Mouse (Mus musculus): Measurements from ENCODE around the gene Gm13030. TPM values are rescaled to one million over a fixed set of nuclear protein-coding genes. Genes with fewer than 3 reads are reported as not detected.

The Gm13030 gene
- polyA plus RNA-seq, 1 experiment: not detected

- no peak overlapping the region for H3K4me3 ChIP-seq
- no peaks in the 10 kb centered on the region for H3K36me3 ChIP-seq (ENCODE audit: control insufficient read depth, insufficient read depth)
- H3K79me2 ChIP-seq (ENCODE audit: control insufficient read depth, insufficient read depth): no peaks in the 10 kb centered on the region
- H3ac ChIP-seq (ENCODE audit: control insufficient read depth, insufficient read length): no peak overlapping the region
- TF ChIP-seq POLR2AphosphoS2 (IDR thresholded peaks at IDR 0.05; ENCODE audit: insufficient read length, low read depth) (no peak), USF1 (IDR thresholded peaks at IDR 0.05; ENCODE audit: low read depth) (no peak), REST (IDR thresholded peaks at IDR 0.05; ENCODE audit: insufficient read depth, insufficient read length) (no peak), CEBPB (IDR thresholded peaks at IDR 0.05; ENCODE audit: insufficient read depth, poor library complexity, severe bottlenecking) (no peak), TCF3 (IDR thresholded peaks at IDR 0.05; ENCODE audit: insufficient read length, low read depth) (no peak), MAX (IDR thresholded peaks at IDR 0.05; ENCODE audit: low read depth) (no peak), MYOD1 (IDR thresholded peaks at IDR 0.05; ENCODE audit: control insufficient read depth in 1 of 3, insufficient read length in 2 of 3, low read depth in 2 of 3) (no peak), SRF (IDR thresholded peaks at IDR 0.05; ENCODE audit: control insufficient read depth, insufficient read length, low read depth) (no peak)
- no peaks in the 10 kb centered on the region for H3K27me3 ChIP-seq (ENCODE audit: control insufficient read depth, insufficient read depth, insufficient read length)
- H3K4me2 ChIP-seq (ENCODE audit: low read depth): no peak overlapping the region
These were observed 17.3 kb downstream of the Gm13030 start for GRCm38 (mm10) chr4:138856491-138856890.

- H3K79me2 ChIP-seq (ENCODE audit: control insufficient read depth, insufficient read depth): no peaks in the 10 kb centered on the region
- H3K27me3 ChIP-seq (ENCODE audit: control insufficient read depth, insufficient read depth, insufficient read length): no peaks in the 10 kb centered on the region
- TF ChIP-seq REST (IDR thresholded peaks at IDR 0.05; ENCODE audit: insufficient read depth, insufficient read length) (no peak), MYOD1 (IDR thresholded peaks at IDR 0.05; ENCODE audit: control insufficient read depth in 1 of 3, insufficient read length in 2 of 3, low read depth in 2 of 3) (no peak), MYOG (IDR thresholded peaks at IDR 0.05; ENCODE audit: control insufficient read depth in 1 of 3, insufficient read depth in 1 of 3, insufficient read length in 2 of 3, low read depth in 2 of 3) (no peak), USF1 (IDR thresholded peaks at IDR 0.05; ENCODE audit: low read depth) (no peak)
These were observed 18.6 kb downstream of the Gm13030 start for GRCm38 (mm10) chr4:138855092-138855632.

GRCm38 (mm10) chr4:138852961-138853360 is 20.8 kb downstream of the Gm13030 start:
- H3K4me2 ChIP-seq (ENCODE audit: low read depth): no peak overlapping the region
- H3K79me2 ChIP-seq (ENCODE audit: control insufficient read depth, insufficient read depth): no peaks in the 10 kb centered on the region
- no peak overlapping the region for H3ac ChIP-seq (ENCODE audit: control insufficient read depth, insufficient read length)
- H3K36me3 ChIP-seq (ENCODE audit: control insufficient read depth, insufficient read depth): no peaks in the 10 kb centered on the region
- peaks cover 4% of the 10 kb centered on the region for H3K27me3 ChIP-seq (ENCODE audit: control insufficient read depth, insufficient read depth, insufficient read length)
- no peak overlapping the region for H3K4me3 ChIP-seq
- no peak for TF ChIP-seq TCF12 (IDR thresholded peaks at IDR 0.05; ENCODE audit: insufficient read depth, poor library complexity, severe bottlenecking)
- TF ChIP-seq REST (IDR thresholded peaks at IDR 0.05; ENCODE audit: insufficient read depth, insufficient read length): no peak
- no peak for TF ChIP-seq MYOG (IDR thresholded peaks at IDR 0.05; ENCODE audit: control insufficient read depth in 1 of 3, insufficient read depth in 1 of 3, insufficient read length in 2 of 3, low read depth in 2 of 3)
- TF ChIP-seq POLR2AphosphoS2 (IDR thresholded peaks at IDR 0.05; ENCODE audit: insufficient read length, low read depth): no peak
- TF ChIP-seq CEBPB (IDR thresholded peaks at IDR 0.05; ENCODE audit: insufficient read depth, poor library complexity, severe bottlenecking): no peak
- TF ChIP-seq MYOD1 (IDR thresholded peaks at IDR 0.05; ENCODE audit: control insufficient read depth in 1 of 3, insufficient read length in 2 of 3, low read depth in 2 of 3): no peak
- TF ChIP-seq MAX (IDR thresholded peaks at IDR 0.05; ENCODE audit: low read depth): no peak
- TF ChIP-seq POLR2A (IDR thresholded peaks at IDR 0.05; ENCODE audit: insufficient read length, low read depth): no peak
- TF ChIP-seq E2F4 (IDR thresholded peaks at IDR 0.05; ENCODE audit: insufficient read depth): no peak
- TF ChIP-seq TCF3 (IDR thresholded peaks at IDR 0.05; ENCODE audit: insufficient read length, low read depth): no peak
- no peak for TF ChIP-seq USF1 (IDR thresholded peaks at IDR 0.05; ENCODE audit: low read depth)
- TF ChIP-seq SRF (IDR thresholded peaks at IDR 0.05; ENCODE audit: control insufficient read depth, insufficient read length, low read depth): no peak

More at GRCm38 (mm10) chr4:138855092-138855632, 18.6 kb downstream of the Gm13030 start:
- Histone ChIP-seq H3K36me3 (ENCODE audit: control insufficient read depth, insufficient read depth) (no peaks in the 10 kb centered on the region), H3ac (ENCODE audit: control insufficient read depth, insufficient read length) (no peak overlapping the region), H3K4me2 (ENCODE audit: low read depth) (no peak overlapping the region), H3K4me3 (no peak overlapping the region)

- Histone ChIP-seq H3K79me2 (ENCODE audit: control insufficient read depth, insufficient read depth) (no peaks in the 10 kb centered on the region), H3K36me3 (ENCODE audit: control insufficient read depth, insufficient read depth) (no peaks in the 10 kb centered on the region), H3ac (ENCODE audit: control insufficient read depth, insufficient read length) (no peak overlapping the region), H3K27me3 (ENCODE audit: control insufficient read depth, insufficient read depth, insufficient read length) (peaks cover 4% of the 10 kb centered on the region), H3K4me3 (no peak overlapping the region), H3K4me2 (ENCODE audit: low read depth) (no peak overlapping the region)
- TF ChIP-seq E2F4 (IDR thresholded peaks at IDR 0.05; ENCODE audit: insufficient read depth): no peak
- no peak for TF ChIP-seq TCF3 (IDR thresholded peaks at IDR 0.05; ENCODE audit: insufficient read length, low read depth)
- TF ChIP-seq SRF (IDR thresholded peaks at IDR 0.05; ENCODE audit: control insufficient read depth, insufficient read length, low read depth): no peak
- TF ChIP-seq USF1 (IDR thresholded peaks at IDR 0.05; ENCODE audit: low read depth): no peak
- TF ChIP-seq POLR2A (IDR thresholded peaks at IDR 0.05; ENCODE audit: insufficient read length, low read depth): no peak
- no peak for TF ChIP-seq MYOG (IDR thresholded peaks at IDR 0.05; ENCODE audit: control insufficient read depth in 1 of 3, insufficient read depth in 1 of 3, insufficient read length in 2 of 3, low read depth in 2 of 3)
These were observed 22.3 kb downstream of the Gm13030 start for GRCm38 (mm10) chr4:138851463-138851862.

- Histone ChIP-seq H3K27me3 (ENCODE audit: control insufficient read depth, insufficient read depth, insufficient read length) (no peaks in the 10 kb centered on the region), H3K4me2 (ENCODE audit: low read depth) (no peak overlapping the region), H3K79me2 (ENCODE audit: control insufficient read depth, insufficient read depth) (no peaks in the 10 kb centered on the region), H3K4me3 (no peak overlapping the region), H3ac (ENCODE audit: control insufficient read depth, insufficient read length) (no peak overlapping the region), H3K36me3 (ENCODE audit: control insufficient read depth, insufficient read depth) (no peaks in the 10 kb centered on the region)
- TF ChIP-seq POLR2A (IDR thresholded peaks at IDR 0.05; ENCODE audit: insufficient read length, low read depth): no peak
These were observed 32.4 kb downstream of the Gm13030 start for GRCm38 (mm10) chr4:138841386-138841785.
